ENCODE assay signal across 8 mouse cellular contexts in genomic region chr4:120248800-120249261, GRCm38 (mm10). TPM values are rescaled to one million over a fixed set of nuclear protein-coding genes. Genes with fewer than 3 reads are reported as not detected.
DNase-seq lines count a peak whose midpoint lies in the region.

No protein-coding gene starts in this region.

- peak; percentile 36 for DNase-seq in urinary bladder, adult 2 months (ENCODE audit: low spot score)
- no peak for DNase-seq in urinary bladder, postnatal 25 days (ENCODE audit: low spot score)
- DNase-seq in frontal cortex, adult 2 months (ENCODE audit: extremely low spot score in 1 of 2, low spot score in 1 of 2): peak; percentile 42 to 68
- DNase-seq in heart, postnatal 25 days (ENCODE audit: low spot score): peak; percentile 59
- DNase-seq in layer of hippocampus, adult 9-11 months: peak; percentile 86
- peak; percentile 76 for DNase-seq in lung, postnatal 25 days (ENCODE audit: low spot score)
- peak; percentile 78 for DNase-seq in right cerebral cortex, postnatal 4 days
- no peak for DNase-seq in B cell, adult 2 months

- intact Hi-C loops in heart, postnatal 25 days (cut with DNase I): no loop called here

RNA-seq across cellular contexts. Expression of gene Foxo6, which starts 38.3 kb away (rescaled TPM):
- 2.2 and 2.6 TPM in 2 replicates for polyA plus RNA-seq in urinary bladder, adult 2 months (2012; rRNA removed)
- polyA plus RNA-seq in frontal cortex, adult 2 months (2012; rRNA removed): 7.4 and 8.9 TPM in 2 replicates
- 1 to 10 TPM; 2.6 to 5.6 TPM for total RNA-seq in heart, postnatal 25 days (2021)

Comparison
In these comparisons a context has a peak if more than half of its experiments do, and no peak if none do; other contexts are left out.
1. DNase-seq: peak in urinary bladder, adult 2 months (single experiment), frontal cortex, adult 2 months (2 of 2), heart, postnatal 25 days (single experiment), layer of hippocampus, adult 9-11 months (single experiment), lung, postnatal 25 days (single experiment) and right cerebral cortex, postnatal 4 days (single experiment); none in urinary bladder, postnatal 25 days (single experiment) and B cell, adult 2 months (0 of 2).